Mouse (Mus musculus): ENCODE data around the gene Sox30.

Sox30 gene

DNA sequence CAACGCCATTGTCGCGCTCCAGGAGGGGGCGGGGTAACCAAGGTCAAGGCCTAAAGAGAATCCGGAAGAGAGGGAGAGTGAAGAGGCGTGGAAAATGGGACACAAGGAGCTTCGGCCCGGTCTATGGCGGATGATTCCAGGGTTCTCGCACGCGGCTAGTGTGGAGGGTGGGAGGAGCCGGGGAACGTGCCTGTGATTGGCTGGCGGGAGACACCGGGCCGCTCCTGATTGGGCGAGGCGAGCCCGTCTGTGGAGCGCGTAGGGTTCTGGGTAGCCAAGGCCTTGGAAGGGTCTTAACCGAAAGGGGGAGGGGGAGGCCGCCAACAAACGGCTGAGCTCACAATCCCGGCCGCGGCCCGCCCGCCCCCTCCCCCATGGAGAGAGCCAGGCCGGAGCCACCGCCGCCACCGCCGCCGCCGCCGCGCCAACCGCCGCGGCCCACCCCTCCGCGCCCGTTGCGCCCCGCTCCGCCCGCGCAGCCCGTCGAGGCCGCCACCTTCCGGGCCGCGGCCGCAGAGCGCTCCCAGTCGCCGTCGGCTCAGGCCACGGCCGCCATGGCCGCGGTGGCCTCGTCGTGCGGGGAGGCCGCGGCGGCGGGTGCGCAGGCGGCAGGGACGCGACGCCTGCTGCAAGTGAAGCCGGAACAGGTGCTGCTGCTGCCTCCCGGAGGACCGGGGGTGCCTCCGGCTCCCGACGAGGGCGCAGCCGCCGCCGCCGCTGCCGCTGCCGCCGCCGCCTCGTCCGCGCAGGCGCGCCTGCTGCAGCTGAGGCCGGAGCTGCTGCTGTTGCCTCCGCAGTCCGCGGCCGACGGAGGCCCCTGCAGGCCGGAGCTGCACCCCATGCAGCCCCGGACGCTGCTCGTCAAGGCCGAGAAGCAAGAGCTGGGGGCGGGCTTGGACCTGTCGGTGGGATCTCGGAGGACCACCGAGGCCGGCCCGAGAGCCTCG, at the start of gene Sox30:
Gene Sox30 (plus strand): TSS at position 365 of the 947 bp plus-strand sequence.
- peak; percentile 38 for DNase-seq (ENCODE audit: low spot score)

- no peak for DNase-seq (ENCODE audit: low spot score)
Measured at GRCm38 (mm10) chr11:45932771-45933170, 47.3 kb upstream of the Sox30 start.

GRCm38 (mm10) chr11:45937478-45937877, 42.6 kb upstream of the Sox30 start:
- DNase-seq (ENCODE audit: low spot score): no peak

GRCm38 (mm10) chr11:45938917-45939316, 41.2 kb upstream of the Sox30 start:
- DNase-seq (ENCODE audit: low spot score): no peak

DNA sequence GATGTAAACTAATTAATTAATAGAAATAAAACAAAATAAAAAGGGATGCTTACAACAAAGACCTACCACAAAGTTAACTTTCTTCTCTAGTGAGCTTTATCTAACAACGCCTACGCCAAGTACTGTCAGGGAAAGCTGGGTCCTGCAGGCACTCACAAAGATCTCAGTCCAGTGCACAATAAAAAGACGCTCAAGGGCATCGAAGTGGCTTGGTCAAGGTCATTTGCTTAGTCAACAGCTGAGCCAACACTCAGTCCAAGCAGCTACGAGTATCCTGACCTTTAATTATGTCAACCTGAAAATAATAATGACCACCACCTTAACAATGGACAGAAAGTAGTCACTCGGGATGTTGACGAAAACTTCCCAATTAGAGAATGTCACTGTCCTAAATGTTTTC, 37.8 kb upstream of the Sox30 start:
- DNase-seq (ENCODE audit: low spot score): no peak

- no peak for DNase-seq (ENCODE audit: low spot score)
Measured at GRCm38 (mm10) chr11:45943108-45943705, 36.9 kb upstream of the Sox30 start.

DNA sequence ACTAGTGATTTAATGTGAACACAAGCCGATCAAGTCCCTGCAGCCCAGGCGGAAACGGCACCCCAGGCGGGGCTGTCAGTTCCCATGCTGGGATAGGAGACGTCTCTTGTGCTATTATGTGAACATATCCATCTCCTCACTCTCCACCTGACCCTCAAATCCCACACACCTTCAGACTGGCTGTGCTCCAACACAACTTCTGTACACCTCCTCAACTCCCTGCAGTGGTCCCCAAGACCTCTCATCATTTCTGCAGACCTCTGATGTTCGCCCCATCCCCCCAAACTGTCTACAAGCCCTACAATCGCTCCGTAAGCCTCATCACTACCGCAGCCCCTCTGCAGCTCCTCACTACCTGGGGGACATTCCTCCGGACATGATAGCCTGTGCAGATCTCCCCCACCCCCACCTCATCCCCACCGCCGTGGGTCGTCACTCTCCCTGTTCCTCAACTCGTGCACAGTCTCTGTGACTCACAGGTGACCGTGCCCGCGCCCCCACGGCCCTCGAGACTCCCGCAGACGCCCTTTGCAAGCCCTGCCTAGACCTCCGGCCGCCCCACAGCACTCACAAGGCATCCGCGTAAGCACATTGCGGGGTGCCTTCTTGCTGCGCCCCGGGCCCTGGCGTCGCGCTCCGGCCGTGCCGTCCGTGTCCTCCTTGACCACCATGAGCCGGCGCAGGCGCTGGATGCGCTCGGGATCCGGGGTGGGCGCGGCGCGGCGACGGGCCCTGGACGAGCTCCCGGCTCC, 36.0 kb upstream of the Sox30 start:
- no peak for DNase-seq (ENCODE audit: low spot score)

GRCm38 (mm10) chr11:45944643-45945156, 35.4 kb upstream of the Sox30 start, which contains the start of gene Lsm11:
Gene Lsm11 (minus strand): TSS chr11:45944935.
- peak; percentile 100 for DNase-seq (ENCODE audit: low spot score)

- no peak for DNase-seq (ENCODE audit: low spot score)
Measured at GRCm38 (mm10) chr11:45946796-45947195, 33.3 kb upstream of the Sox30 start.

DNA sequence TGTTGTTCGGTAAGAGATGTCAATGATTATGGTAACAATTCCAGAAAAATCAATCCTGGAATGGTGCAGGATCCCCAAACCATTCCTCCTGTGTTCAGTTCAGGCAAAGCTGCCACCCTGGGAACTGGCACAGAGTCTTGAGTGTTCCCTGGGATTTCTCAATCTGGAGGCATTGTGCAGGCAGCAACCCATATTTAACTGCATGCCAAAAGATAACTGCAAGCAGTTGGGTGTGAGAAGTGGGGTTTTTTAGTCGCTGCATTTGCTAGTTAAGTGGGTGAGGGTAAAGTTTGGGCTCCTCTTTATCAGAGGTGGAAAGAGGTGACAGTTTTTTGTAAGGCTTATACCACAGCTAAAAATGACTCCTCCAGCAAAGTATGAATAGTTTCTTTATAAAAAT, 32.6 kb upstream of the Sox30 start:
- no peak for DNase-seq (ENCODE audit: low spot score)

- peak; percentile 78 for DNase-seq (ENCODE audit: low spot score)
Measured at GRCm38 (mm10) chr11:45955127-45955627, 24.9 kb upstream of the Sox30 start, which contains the start of gene Thg1l. Gene Thg1l (minus strand): TSS chr11:45955494.

DNA sequence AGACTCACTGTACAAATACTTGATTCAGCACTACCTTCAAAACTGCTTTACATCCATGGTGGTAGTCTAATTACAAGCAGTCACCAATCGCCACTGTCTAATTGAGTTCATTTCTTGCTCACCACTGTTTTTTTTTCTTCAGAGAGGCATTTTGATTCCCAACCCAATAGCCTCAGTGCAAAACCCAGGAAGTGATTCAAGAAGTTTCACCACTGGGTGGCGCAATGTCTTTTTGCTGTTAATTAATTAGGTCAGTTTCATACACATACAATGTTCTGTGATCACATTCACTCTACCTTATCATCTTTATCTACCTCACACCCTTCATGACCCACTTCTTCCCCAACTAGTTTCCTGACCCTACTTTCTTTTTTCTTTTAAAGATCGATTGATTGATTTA, 20.5 kb upstream of the Sox30 start:
- DNase-seq (ENCODE audit: low spot score): no peak

- no peak for DNase-seq (ENCODE audit: low spot score)
Measured at GRCm38 (mm10) chr11:45960003-45960402, 20.1 kb upstream of the Sox30 start.

DNA sequence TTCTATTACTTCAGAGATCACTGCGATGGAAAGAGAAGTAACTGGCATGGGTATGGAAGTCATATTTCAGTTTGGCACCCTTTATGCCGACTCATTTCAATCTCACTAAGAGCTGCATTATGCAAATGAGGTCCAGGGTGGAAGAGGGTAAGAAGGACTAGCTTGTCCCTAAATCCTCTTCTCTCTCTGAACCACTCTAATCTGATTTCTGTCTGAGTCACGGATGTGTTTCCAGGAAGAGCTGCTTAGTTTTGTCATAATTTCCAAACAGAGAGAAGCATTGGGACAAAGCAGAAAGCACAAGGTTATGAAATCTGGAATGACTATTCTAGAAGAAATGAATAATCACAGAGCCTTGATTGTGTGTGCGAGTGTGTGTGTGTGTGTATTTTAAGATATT, 13.2 kb upstream of the Sox30 start:
- no peak for DNase-seq (ENCODE audit: low spot score)

DNA sequence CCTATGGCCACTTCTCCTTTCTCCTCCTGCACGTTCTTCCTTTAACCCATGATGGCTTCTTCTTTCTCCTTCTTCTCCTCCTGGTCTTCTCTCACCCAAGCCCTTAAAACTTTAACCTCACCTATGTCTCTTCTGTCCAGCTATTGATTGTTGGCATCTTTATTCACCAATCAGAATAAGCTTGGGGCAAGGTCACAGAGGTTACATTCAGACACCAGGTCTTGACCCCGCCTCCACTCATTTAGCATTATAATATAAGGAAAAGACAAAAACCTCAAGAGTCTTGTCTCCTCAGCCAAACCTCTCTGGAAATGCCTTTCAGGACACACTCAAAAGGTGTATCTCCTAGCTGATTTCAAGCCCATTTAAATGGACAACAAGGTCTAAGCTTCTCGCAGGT, 11.6 kb upstream of the Sox30 start:
- DNase-seq (ENCODE audit: low spot score): no peak

- DNase-seq (ENCODE audit: low spot score): no peak
Measured at GRCm38 (mm10) chr11:45973635-45974034, 6.5 kb upstream of the Sox30 start.

- DNase-seq (ENCODE audit: low spot score): no peak
Measured at GRCm38 (mm10) chr11:45974466-45974865, 5.6 kb upstream of the Sox30 start.

DNA sequence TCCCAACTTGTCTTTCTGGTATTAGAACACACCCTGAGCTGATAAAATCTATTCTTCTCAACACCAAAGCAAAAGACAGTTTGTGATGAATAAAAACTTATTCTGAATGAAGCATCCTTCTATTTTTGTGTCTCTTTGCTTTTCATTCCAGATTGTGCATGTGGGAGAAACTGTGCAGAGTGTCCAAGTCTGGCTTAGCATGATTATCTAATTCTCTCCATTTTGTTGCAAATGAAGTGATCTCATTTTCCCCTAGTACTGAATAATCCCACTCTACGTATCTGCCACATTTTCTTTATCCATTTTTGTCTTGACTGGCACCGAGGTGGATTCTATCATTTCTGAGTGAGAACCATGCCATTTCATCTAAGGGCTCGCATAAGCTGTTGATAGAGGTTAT, 4.0 kb upstream of the Sox30 start:
- DNase-seq (ENCODE audit: low spot score): no peak

DNA sequence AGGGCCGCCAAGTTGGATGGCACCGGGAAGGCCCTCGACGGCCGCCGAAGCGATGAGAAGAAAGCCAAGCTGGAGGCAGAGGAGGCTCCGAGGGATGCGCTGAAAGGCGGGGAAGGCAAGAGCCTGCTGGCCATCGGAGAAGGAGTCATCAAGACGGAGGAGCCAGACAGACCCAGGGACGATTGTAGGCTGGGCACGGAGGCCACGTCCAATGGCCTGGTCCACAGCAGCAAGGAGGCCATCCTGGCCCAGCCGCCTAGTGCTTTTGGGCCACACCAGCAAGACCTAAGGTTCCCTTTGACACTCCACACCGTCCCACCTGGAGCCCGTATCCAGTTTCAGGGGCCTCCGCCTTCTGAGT, 763 bp downstream of the Sox30 start:
- no peak for DNase-seq (ENCODE audit: low spot score)

GRCm38 (mm10) chr11:45991604-45992003, 11.5 kb downstream of the Sox30 start:
- peak; percentile 16 for DNase-seq (ENCODE audit: low spot score)

DNA sequence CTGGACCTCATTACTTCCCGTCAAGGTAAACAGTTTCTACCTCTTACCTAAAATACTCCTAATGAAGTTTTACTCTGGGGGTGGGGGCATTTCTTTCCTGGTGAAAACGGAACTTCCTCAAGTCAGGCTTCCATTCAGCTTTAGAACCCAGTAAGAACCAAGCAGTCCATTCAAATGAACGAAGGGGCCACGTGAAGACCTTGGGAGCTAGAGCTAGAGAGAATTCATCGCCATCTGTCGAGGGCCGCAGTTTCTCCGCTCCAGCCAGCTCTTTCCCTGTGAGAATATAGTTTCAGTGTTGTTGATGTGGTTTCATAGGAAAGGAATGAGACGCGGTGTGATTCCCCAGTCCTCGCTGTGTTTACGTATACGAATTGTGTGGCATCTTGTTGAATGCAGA, 12.0 kb downstream of the Sox30 start:
- no peak for DNase-seq (ENCODE audit: low spot score)

DNA sequence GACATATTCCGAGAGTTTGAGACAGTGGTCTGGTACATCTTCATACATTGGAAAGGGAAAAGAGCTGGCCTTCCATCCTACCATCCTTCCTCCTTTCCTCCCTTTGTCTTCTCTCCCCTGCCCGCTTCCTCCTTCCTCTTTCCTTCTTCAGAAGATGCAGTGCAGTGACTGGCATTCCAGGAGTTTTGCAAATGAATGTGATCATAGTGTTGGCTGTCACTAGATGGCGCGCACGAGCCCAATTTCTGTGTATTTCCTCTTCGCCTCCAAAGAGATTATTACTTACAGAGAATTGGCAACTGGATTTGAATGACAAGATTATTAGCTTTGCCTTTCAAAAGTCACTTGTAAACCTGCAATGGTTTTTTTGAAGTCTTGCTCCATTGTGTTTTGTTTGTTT, 36.0 kb downstream of the Sox30 start:
- DNase-seq (ENCODE audit: low spot score): peak; percentile 58

Data from ovary, postnatal 14 days (tissue).